Mouse (Mus musculus): Measurements from ENCODE around the gene Kctd12. TPM values are rescaled to one million over a fixed set of nuclear protein-coding genes. Genes with fewer than 3 reads are reported as not detected.

The Kctd12 gene
- polyA plus RNA-seq, 1 experiment from 2014 or later = 9.0 TPM

DNA sequence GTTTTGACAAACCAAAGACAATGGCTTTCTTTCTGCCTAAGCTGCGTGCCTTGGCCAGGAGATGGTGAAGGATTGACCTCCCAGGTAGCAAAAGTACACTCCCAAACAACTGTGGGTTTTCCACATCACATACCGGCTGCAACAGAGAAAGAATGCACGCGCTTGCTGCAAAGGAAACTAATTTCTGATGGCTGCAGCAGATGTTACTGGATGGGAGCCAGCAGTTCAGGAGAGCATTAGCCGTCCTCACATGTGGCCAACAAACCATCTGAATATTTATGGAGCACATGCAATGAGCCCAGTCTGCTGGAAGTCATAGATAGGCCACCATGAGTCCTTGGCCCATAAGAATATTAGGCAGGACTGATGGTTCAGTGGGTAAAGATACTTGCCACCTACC, 7.4 kb upstream of the Kctd12 start:
- no peaks in the 10 kb centered on the region for H3K36me3 ChIP-seq (ENCODE audit: insufficient read depth, low read length)
- WGBS = 60% methylated on average over 5 of the region's 5 CpGs
- no peaks in the 10 kb centered on the region for H3K27me3 ChIP-seq (ENCODE audit: insufficient read depth, low read length)
- H3K9me3 ChIP-seq (ENCODE audit: low read length) = no peaks in the 10 kb centered on the region
- H3K4me1 ChIP-seq (ENCODE audit: insufficient read depth, low read length) = no peaks in the 10 kb centered on the region
- no peak overlapping the region for H3K4me3 ChIP-seq (ENCODE audit: low read length)
- no peak overlapping the region for H3K9ac ChIP-seq (replicated peaks; ENCODE audit: low read length)
- no peak overlapping the region for H3K27ac ChIP-seq (ENCODE audit: low read length)
- ATAC-seq (ENCODE audit: low FRiP score, low TSS enrichment) = no peak
- H3K4me2 ChIP-seq (replicated peaks; ENCODE audit: low read depth, low read length) = no peak overlapping the region

DNA sequence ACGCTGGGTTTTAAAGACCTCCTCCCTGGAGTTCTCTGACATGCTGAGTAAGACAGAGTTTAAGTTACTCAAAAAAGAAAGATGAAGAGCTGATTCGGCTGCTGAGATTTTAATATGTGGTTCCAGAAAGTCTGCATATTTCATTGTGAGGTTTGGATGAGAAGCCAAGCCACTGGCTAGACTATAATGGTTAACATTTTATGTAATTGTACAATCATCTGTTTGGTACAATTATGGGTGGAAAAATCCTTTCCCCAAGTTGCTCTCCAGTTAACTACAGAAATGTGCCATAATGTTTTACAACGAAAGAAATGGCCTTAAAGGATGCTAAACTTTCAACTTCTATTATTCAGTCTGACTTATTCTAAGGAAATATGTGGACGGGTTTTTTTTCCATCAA, 6.8 kb upstream of the Kctd12 start:
- 67% methylated on average over 4 of the region's 4 CpGs for WGBS

GRCm38 (mm10) chr14:102987626-102988025, 5.2 kb upstream of the Kctd12 start:
- ATAC-seq (ENCODE audit: low FRiP score, low TSS enrichment) = no peak

More for the DNA sequence above, 6.8 kb upstream of the Kctd12 start:
- Histone ChIP-seq H3K27ac (ENCODE audit: low read length) (no peak overlapping the region), H3K27me3 (ENCODE audit: insufficient read depth, low read length) (no peaks in the 10 kb centered on the region), H3K36me3 (ENCODE audit: insufficient read depth, low read length) (no peaks in the 10 kb centered on the region), H3K4me3 (ENCODE audit: low read length) (no peak overlapping the region), H3K4me1 (ENCODE audit: insufficient read depth, low read length) (no peaks in the 10 kb centered on the region), H3K4me2 (replicated peaks; ENCODE audit: low read depth, low read length) (no peak overlapping the region), H3K9ac (replicated peaks; ENCODE audit: low read length) (no peak overlapping the region), H3K9me3 (ENCODE audit: low read length) (no peaks in the 10 kb centered on the region)
- ATAC-seq (ENCODE audit: low FRiP score, low TSS enrichment) = no peak

GRCm38 (mm10) chr14:102983686-102984085, 1.2 kb upstream of the Kctd12 start:
- Histone ChIP-seq H3K4me3 (ENCODE audit: low read length) (no peak overlapping the region), H3K9me3 (ENCODE audit: low read length) (no peaks in the 10 kb centered on the region), H3K9ac (replicated peaks; ENCODE audit: low read length) (no peak overlapping the region), H3K27ac (ENCODE audit: low read length) (no peak overlapping the region), H3K27me3 (ENCODE audit: insufficient read depth, low read length) (no peaks in the 10 kb centered on the region), H3K36me3 (ENCODE audit: insufficient read depth, low read length) (no peaks in the 10 kb centered on the region), H3K4me1 (ENCODE audit: insufficient read depth, low read length) (0 out of 2 replicates have a peak, but pooled peaks cover 8% of the 10 kb centered on the region), H3K4me2 (replicated peaks; ENCODE audit: low read depth, low read length) (peak overlapping the region; percentile 85)
- 73% methylated on average over 8 of the region's 8 CpGs for WGBS
- ATAC-seq (ENCODE audit: low FRiP score, low TSS enrichment) = no peak

More at GRCm38 (mm10) chr14:102987626-102988025, 5.2 kb upstream of the Kctd12 start:
- Histone ChIP-seq H3K4me2 (replicated peaks; ENCODE audit: low read depth, low read length) (no peak overlapping the region), H3K9me3 (ENCODE audit: low read length) (no peaks in the 10 kb centered on the region), H3K36me3 (ENCODE audit: insufficient read depth, low read length) (no peaks in the 10 kb centered on the region), H3K27ac (ENCODE audit: low read length) (no peak overlapping the region), H3K9ac (replicated peaks; ENCODE audit: low read length) (no peak overlapping the region), H3K4me3 (ENCODE audit: low read length) (no peak overlapping the region), H3K27me3 (ENCODE audit: insufficient read depth, low read length) (no peaks in the 10 kb centered on the region), H3K4me1 (ENCODE audit: insufficient read depth, low read length) (no peaks in the 10 kb centered on the region)
- WGBS = 79% methylated on average over 5 of the region's 5 CpGs

DNA sequence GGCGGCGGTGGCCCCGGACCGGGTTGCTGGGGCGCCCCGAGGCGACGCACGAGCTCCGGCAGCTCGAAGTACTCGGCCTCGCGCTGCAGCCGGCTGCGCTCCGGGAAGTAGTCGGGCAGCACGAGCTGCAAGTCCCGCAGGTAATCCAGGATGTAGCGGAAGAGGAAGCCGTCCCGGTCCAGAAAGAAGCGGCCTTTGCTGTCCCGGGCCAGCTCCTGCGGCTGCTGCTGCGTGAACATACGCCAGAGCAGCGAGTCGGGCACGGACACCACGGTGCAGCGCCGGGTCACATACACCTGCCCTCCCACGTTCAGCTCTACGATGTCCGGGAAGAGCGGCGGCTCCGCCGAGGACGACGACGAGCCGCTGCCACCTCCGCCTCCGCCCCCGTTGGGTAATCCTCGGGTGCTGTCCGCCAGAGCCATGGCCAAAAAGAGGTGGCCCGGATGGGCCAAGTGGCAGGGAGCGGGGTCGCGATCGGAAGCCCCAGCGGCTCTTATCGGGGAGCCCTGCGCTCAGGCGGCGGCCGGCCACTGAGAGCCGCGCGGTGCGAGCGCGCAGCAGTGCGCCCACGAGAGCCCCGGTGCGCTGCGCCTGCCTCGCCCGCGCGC, 316 bp downstream of the Kctd12 start:
- H3K4me1 ChIP-seq (ENCODE audit: insufficient read depth, low read length) = 0 out of 2 replicates have a peak, but pooled peaks cover 8% of the 10 kb centered on the region
- no peaks in the 10 kb centered on the region for H3K9me3 ChIP-seq (ENCODE audit: low read length)
- H3K9ac ChIP-seq (replicated peaks; ENCODE audit: low read length) = peak overlapping the region; percentile 73
- H3K4me2 ChIP-seq (replicated peaks; ENCODE audit: low read depth, low read length) = peak overlapping the region; percentile 85
- peak; percentile 57 for ATAC-seq (ENCODE audit: low FRiP score, low TSS enrichment)
- H3K27me3 ChIP-seq (ENCODE audit: insufficient read depth, low read length) = no peaks in the 10 kb centered on the region
- peak overlapping the region; percentile 84 for H3K27ac ChIP-seq (ENCODE audit: low read length)
- WGBS = under 1% methylated on average over 75 of the region's 76 CpGs
- H3K4me3 ChIP-seq (ENCODE audit: low read length) = peak overlapping the region; percentile 68
- no peaks in the 10 kb centered on the region for H3K36me3 ChIP-seq (ENCODE audit: insufficient read depth, low read length)

DNA sequence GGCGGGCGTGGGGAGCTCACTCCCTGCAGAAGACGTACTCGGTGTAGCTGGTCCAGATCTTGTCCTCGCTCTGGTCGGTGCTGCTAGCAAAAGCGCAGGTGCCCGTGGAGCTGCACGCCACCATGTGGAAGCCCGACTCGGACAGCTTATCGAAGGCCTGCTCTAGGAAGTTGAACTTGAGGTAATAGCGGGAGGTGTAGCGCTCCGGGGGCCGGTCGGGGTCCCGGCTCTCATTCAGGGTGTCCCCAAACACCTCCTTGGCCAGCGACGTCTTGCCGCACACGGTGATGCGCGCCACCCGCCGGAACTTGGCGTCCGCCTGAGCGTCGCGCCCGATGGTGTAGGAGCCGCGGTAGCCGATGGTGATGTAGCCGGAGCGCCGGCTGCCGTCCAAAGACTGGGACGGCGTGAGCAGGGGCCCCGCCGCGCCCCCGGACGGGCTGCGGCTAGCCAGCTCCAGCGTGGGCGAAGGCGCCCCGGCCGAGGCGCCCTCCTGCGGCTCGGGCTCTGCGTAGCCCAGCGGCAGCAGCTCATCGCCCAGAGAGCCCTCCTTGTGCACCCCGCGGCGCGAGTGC, 909 bp downstream of the Kctd12 start:
- Histone ChIP-seq H3K27me3 (ENCODE audit: insufficient read depth, low read length) (no peaks in the 10 kb centered on the region), H3K9me3 (ENCODE audit: low read length) (no peaks in the 10 kb centered on the region), H3K4me2 (replicated peaks; ENCODE audit: low read depth, low read length) (peak overlapping the region; percentile 85), H3K4me1 (ENCODE audit: insufficient read depth, low read length) (0 out of 2 replicates have a peak, but pooled peaks cover 8% of the 10 kb centered on the region), H3K4me3 (ENCODE audit: low read length) (peak overlapping the region; percentile 68), H3K9ac (replicated peaks; ENCODE audit: low read length) (peak overlapping the region; percentile 73), H3K27ac (ENCODE audit: low read length) (peak overlapping the region; percentile 84), H3K36me3 (ENCODE audit: insufficient read depth, low read length) (no peaks in the 10 kb centered on the region)
- ATAC-seq (ENCODE audit: low FRiP score, low TSS enrichment) = peak; percentile 49
- under 1% methylated on average over 60 of the region's 62 CpGs for WGBS

- ATAC-seq (ENCODE audit: low FRiP score, low TSS enrichment) = no peak
- Histone ChIP-seq H3K36me3 (ENCODE audit: insufficient read depth, low read length) (no peaks in the 10 kb centered on the region), H3K9me3 (ENCODE audit: low read length) (no peaks in the 10 kb centered on the region), H3K4me3 (ENCODE audit: low read length) (peak overlapping the region; percentile 68), H3K4me2 (replicated peaks; ENCODE audit: low read depth, low read length) (peak overlapping the region; percentile 85), H3K9ac (replicated peaks; ENCODE audit: low read length) (peak overlapping the region; percentile 73), H3K27me3 (ENCODE audit: insufficient read depth, low read length) (no peaks in the 10 kb centered on the region), H3K27ac (ENCODE audit: low read length) (no peak overlapping the region), H3K4me1 (ENCODE audit: insufficient read depth, low read length) (0 out of 2 replicates have a peak, but pooled peaks cover 8% of the 10 kb centered on the region)
- 6% methylated on average over 14 of the region's 14 CpGs for WGBS
Observed at GRCm38 (mm10) chr14:102980986-102981385, 1.5 kb downstream of the Kctd12 start.

DNA sequence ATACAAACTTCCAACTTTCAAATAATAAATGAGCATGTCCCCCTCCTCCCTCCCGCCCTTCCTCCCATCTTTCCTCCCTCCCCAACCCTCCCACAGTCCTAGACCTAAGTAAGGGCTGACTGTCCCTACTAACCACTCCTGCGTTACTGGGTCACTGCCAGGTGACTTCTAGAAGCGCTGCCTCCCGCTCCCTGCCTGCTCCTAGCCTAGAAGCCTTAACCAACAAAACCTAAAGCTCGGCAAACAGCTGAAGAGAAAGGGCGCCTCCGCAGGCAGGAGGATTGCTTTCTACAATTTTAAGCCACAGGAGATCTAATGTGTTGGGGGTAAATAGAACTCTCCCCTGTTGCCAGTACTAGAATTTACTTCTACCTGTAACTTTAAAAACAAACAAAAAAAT, 2.0 kb downstream of the Kctd12 start:
- Histone ChIP-seq H3K27ac (ENCODE audit: low read length) (no peak overlapping the region), H3K36me3 (ENCODE audit: insufficient read depth, low read length) (no peaks in the 10 kb centered on the region), H3K4me1 (ENCODE audit: insufficient read depth, low read length) (0 out of 2 replicates have a peak, but pooled peaks cover 8% of the 10 kb centered on the region), H3K27me3 (ENCODE audit: insufficient read depth, low read length) (no peaks in the 10 kb centered on the region), H3K4me2 (replicated peaks; ENCODE audit: low read depth, low read length) (peak overlapping the region; percentile 85), H3K9ac (replicated peaks; ENCODE audit: low read length) (peak overlapping the region; percentile 73), H3K9me3 (ENCODE audit: low read length) (no peaks in the 10 kb centered on the region), H3K4me3 (ENCODE audit: low read length) (peak overlapping the region; percentile 68)
- no peak for ATAC-seq (ENCODE audit: low FRiP score, low TSS enrichment)
- 15% methylated on average over 7 of the region's 7 CpGs for WGBS

DNA sequence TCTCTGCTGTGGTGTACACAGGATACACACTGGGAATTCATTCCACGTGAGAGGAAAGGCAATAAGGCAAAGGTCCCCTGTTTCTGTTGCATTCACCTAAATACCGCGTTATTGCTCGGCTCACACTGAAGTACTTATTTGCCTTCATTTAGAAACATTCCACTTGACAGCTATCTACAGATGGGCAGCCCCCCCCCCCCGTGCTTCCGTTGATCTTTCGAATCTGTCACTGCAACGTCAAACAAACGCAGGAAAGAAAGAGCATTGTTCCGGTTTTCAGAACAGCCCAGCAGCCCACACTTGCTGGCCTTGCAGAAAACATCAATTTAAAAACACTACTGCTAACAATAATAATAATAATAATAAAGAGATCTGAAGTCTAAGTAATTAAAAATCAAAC, 2.6 kb downstream of the Kctd12 start:
- Histone ChIP-seq H3K36me3 (ENCODE audit: insufficient read depth, low read length) (no peaks in the 10 kb centered on the region), H3K27me3 (ENCODE audit: insufficient read depth, low read length) (no peaks in the 10 kb centered on the region), H3K9me3 (ENCODE audit: low read length) (no peaks in the 10 kb centered on the region), H3K4me3 (ENCODE audit: low read length) (peak overlapping the region; percentile 31), H3K4me1 (ENCODE audit: insufficient read depth, low read length) (0 out of 2 replicates have a peak, but pooled peaks cover 8% of the 10 kb centered on the region), H3K27ac (ENCODE audit: low read length) (no peak overlapping the region), H3K9ac (replicated peaks; ENCODE audit: low read length) (no peak overlapping the region), H3K4me2 (replicated peaks; ENCODE audit: low read depth, low read length) (peak overlapping the region; percentile 47)
- 43% methylated on average over 10 of the region's 10 CpGs for WGBS
- ATAC-seq (ENCODE audit: low FRiP score, low TSS enrichment) = no peak

DNA sequence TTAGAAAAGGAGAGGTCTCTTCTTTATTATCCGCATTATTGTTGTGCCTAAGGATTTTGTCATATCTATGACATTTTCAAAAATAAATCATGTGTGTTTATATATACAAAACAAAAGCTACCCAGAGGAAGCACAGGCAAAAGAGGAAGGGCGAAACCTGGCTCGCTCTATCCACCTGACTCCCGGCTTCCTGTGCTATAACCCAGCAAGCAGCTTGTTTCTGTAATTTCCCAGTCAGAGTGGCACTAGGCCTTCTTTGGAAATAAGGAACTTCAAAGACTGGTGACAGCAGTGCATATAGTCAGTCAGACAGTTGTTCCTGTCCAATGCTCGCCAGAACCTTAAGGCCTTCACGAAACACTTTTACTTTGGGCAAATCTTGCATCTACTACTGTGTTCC, 6.6 kb downstream of the Kctd12 start:
- 0 out of 2 replicates have a peak, but pooled peaks have one; percentile 23 for ATAC-seq (ENCODE audit: low FRiP score, low TSS enrichment)
- Histone ChIP-seq H3K4me3 (ENCODE audit: low read length) (no peak overlapping the region), H3K9ac (replicated peaks; ENCODE audit: low read length) (no peak overlapping the region), H3K27ac (ENCODE audit: low read length) (no peak overlapping the region), H3K9me3 (ENCODE audit: low read length) (no peaks in the 10 kb centered on the region), H3K36me3 (ENCODE audit: insufficient read depth, low read length) (no peaks in the 10 kb centered on the region), H3K4me2 (replicated peaks; ENCODE audit: low read depth, low read length) (no peak overlapping the region), H3K27me3 (ENCODE audit: insufficient read depth, low read length) (no peaks in the 10 kb centered on the region), H3K4me1 (ENCODE audit: insufficient read depth, low read length) (0 out of 2 replicates have a peak, but pooled peaks cover 3% of the 10 kb centered on the region)
- WGBS = 76% methylated on average over 6 of the region's 6 CpGs
